Mouse (Mus musculus) embryo, embryonic 9.5 days (tissue): ENCODE measurements around the gene Ceacam1.
A peak's percentile ranks its signal among the peaks of the same experiment; 100 is the strongest.
"Not testable (repeated sequence)": the region's sequence is repeated elsewhere in the genome, so short reads cannot be mapped to it uniquely, and the experiment has no call there.

Experiments
- DNase-seq: peaks from one replicate; pipeline ENCODE4 v3.0.0-alpha.2; 2017; ENCODE audit errors: extremely low spot score

Ceacam1 gene

GRCm38 (mm10) chr7:25477091-25477751 is at the start of gene Ceacam1:
Gene Ceacam1, minus strand, starts transcription at chr7:25477603.
- DNase-seq, result peak; percentile 7

GRCm38 (mm10) chr7:25516070-25516777 is 38.8 kb upstream of the Ceacam1 start:
- DNase-seq, result not testable (repeated sequence)

- DNase-seq, result not testable (repeated sequence)
Measured at GRCm38 (mm10) chr7:25515667-25516066, 38.3 kb upstream of the Ceacam1 start.

GRCm38 (mm10) chr7:25509925-25510324 is 32.5 kb upstream of the Ceacam1 start:
- no peak for DNase-seq

- no peak for DNase-seq
Measured at GRCm38 (mm10) chr7:25494649-25495048, 17.2 kb upstream of the Ceacam1 start.

- DNase-seq, result not testable (repeated sequence)
Measured at GRCm38 (mm10) chr7:25490698-25491097, 13.3 kb upstream of the Ceacam1 start.

GRCm38 (mm10) chr7:25489382-25489781 is 12.0 kb upstream of the Ceacam1 start:
- DNase-seq, result not testable (repeated sequence)

- no peak for DNase-seq
Measured at GRCm38 (mm10) chr7:25486186-25486585, 8.8 kb upstream of the Ceacam1 start.

- DNase-seq, result no peak
Measured at GRCm38 (mm10) chr7:25485061-25485460, 7.7 kb upstream of the Ceacam1 start.

GRCm38 (mm10) chr7:25483133-25483735 is 5.8 kb upstream of the Ceacam1 start:
- DNase-seq, result no peak

GRCm38 (mm10) chr7:25480791-25481190 is 3.4 kb upstream of the Ceacam1 start:
- DNase-seq, result not testable (repeated sequence)

GRCm38 (mm10) chr7:25479440-25479839 is 2.0 kb upstream of the Ceacam1 start:
- peak; percentile 48 for DNase-seq

- not testable (repeated sequence) for DNase-seq
Measured at GRCm38 (mm10) chr7:25477752-25478093, 320 bp upstream of the Ceacam1 start.

GRCm38 (mm10) chr7:25471821-25472220 is 5.6 kb downstream of the Ceacam1 start:
- DNase-seq, result not testable (repeated sequence)

GRCm38 (mm10) chr7:25465586-25465985 is 11.8 kb downstream of the Ceacam1 start:
- not testable (repeated sequence) for DNase-seq

- no peak for DNase-seq
Measured at GRCm38 (mm10) chr7:25465010-25465409, 12.4 kb downstream of the Ceacam1 start.

- not testable (repeated sequence) for DNase-seq
Measured at GRCm38 (mm10) chr7:25462033-25462337, 15.4 kb downstream of the Ceacam1 start.

GRCm38 (mm10) chr7:25461336-25462032 is 15.9 kb downstream of the Ceacam1 start:
- not testable (repeated sequence) for DNase-seq

GRCm38 (mm10) chr7:25452103-25452502 is 25.3 kb downstream of the Ceacam1 start:
- no peak for DNase-seq

- DNase-seq, result peak; percentile 27
Measured at GRCm38 (mm10) chr7:25449913-25450890, 27.2 kb downstream of the Ceacam1 start.

GRCm38 (mm10) chr7:25440816-25441153 is 36.6 kb downstream of the Ceacam1 start:
- no peak for DNase-seq
